Mouse (Mus musculus): ENCODE results near the gene Exoc3l2. TPM values are rescaled to one million over a fixed set of nuclear protein-coding genes. Genes with fewer than 3 reads are reported as not detected.
A peak's percentile ranks its signal among the peaks of the same experiment; 100 is the strongest.

Gene Exoc3l2
- under 1 TPM; 0.40 to 0.74 TPM for total RNA-seq (2021)
- long read RNA-seq, experiment 1, partial matches to known transcripts: 3 of 3 reads
- long read RNA-seq, experiment 1, other reads (novel, unspliced or antisense): 0 of 3 reads
- long read RNA-seq, experiment 2: 0 reads

DNA sequence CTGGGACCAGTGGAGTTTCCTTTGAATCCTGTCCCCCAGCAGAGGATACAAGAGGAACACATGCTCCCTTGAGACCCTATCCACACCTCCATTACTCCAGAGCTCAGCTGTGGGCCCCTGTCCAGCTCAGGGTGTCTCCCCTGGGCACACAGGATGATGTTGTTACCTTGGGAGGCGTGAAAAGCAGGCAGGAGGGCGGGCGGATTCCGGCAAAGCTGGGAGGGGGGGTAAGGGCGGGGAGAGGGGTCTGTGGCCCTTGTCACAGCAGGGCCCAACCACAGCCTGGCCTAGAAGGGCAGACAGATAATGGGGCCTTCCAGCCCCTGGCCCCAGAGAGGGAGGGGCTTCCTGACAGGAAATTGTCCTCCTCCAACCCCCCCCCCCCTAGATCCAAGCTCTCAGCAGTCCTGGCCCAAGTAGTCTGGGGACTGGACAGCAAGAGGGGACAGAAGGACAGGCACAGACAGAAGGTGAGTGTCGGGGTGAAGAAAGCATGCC, at the start of gene Exoc3l2:
TSS of gene Exoc3l2 (plus strand) at position 448 of the 498 bp plus-strand sequence.
- no peak for DNase-seq (ENCODE audit: low spot score in 2 of 2)

DNA sequence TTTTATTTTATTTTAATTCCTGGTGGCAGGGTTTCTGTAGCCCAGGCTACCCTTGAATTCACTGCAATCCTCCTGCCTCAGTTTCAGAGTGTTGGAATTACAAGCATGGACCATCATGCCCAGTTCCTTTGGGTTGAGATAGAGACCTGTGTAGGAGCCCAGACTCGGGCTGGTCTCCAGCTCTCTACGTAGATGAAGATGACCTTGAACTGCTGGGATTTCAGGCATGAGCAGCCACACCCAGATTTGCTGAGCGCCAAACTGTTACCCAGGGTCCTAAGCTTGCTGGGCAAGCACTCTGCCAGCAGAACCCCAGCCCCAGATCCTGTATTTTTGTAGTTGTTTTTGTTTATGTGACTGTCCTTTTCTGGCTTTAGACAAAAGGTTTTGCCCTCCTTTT, 49.6 kb upstream of the Exoc3l2 start:
- no peak for DNase-seq (ENCODE audit: low spot score in 2 of 2)

GRCm38 (mm10) chr7:19416590-19416989, 46.5 kb upstream of the Exoc3l2 start:
- no peak for DNase-seq (ENCODE audit: low spot score in 2 of 2)

DNA sequence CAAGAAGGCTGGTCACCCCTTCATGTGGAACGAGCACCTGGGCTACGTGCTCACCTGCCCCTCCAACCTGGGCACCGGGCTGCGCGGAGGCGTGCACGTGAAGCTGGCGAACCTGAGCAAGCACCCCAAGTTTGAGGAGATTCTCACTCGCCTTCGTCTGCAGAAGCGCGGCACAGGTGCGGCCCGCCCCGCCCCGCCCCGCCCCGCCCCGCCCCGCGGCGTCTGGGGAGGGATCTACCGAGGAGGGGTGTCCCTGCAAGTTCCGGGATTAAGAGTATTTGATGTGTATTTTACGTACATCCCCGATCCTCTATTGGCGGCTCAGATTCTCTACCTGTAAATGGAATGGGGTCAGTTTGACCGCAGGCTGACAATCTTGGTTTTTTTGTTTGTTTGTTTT, 43.0 kb upstream of the Exoc3l2 start:
- no peak for DNase-seq (ENCODE audit: low spot score in 2 of 2)

DNA sequence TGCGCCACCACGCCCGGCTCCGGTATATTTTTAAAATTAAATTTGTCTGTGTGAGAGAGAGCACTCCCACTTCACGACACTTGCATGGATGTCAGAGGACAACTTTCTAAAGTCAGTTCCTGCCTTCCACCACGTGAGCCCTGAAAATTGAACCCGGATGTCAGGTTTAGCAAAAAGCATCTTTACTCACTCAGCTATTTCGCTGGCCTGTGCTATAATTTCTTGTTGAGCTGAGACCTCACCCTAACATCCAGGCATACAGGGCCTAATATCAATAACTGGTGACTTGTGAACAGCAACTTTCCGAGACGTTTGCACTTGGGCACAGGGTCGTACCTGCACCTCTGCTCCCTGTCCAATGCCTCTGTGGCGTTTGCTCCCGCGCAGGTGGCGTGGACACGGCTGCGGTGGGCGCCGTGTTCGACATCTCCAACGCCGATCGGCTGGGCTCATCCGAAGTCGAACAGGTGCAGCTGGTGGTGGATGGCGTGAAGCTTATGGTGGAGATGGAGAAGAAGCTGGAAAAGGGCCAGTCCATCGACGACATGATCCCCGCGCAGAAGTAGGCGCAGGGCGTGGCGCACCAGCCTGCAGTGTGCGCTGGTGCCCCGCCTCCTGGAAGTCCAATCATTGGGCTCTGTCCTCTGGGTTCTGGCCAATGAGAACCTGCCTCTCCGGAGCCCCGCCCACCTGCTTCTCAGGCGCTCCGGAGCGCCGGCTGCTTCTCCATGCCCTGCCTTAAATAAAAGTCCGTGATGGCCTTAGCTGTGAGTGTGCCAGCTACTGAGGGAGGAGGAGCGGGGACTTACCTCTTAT, 42.1 kb upstream of the Exoc3l2 start:
- DNase-seq (ENCODE audit: low spot score in 2 of 2): peak; percentile 85 to 92

GRCm38 (mm10) chr7:19423083-19423482, 40.0 kb upstream of the Exoc3l2 start:
- DNase-seq (ENCODE audit: low spot score in 2 of 2): no peak

DNA sequence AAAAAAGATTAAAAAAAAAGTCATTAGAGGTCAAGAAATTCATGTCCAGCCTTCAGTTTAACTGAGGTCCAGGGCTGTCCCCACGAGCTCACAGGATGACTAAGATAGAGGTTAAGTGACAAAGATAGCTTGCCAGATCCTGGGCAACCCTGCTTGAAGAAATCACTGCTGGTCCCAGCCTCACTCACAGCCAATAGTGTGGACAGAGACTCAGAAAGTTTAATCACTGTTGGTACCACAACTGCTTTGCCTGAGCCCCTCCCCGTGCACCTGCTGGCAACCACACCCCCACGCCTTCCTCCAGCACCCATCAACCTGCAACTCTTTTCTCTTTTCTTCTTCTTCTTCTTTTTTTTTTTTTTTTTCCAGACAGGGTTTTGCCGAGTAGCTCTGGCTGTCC, 39.1 kb upstream of the Exoc3l2 start:
- DNase-seq (ENCODE audit: low spot score in 2 of 2): no peak

- DNase-seq (ENCODE audit: low spot score in 2 of 2): peak; percentile 53 to 72
Observed at GRCm38 (mm10) chr7:19426349-19426748, 36.8 kb upstream of the Exoc3l2 start.

- DNase-seq (ENCODE audit: low spot score in 2 of 2): no peak
Observed at GRCm38 (mm10) chr7:19426888-19427287, 36.2 kb upstream of the Exoc3l2 start.

GRCm38 (mm10) chr7:19427999-19428650, 35.0 kb upstream of the Exoc3l2 start:
- no peak for DNase-seq (ENCODE audit: low spot score in 2 of 2)

DNA sequence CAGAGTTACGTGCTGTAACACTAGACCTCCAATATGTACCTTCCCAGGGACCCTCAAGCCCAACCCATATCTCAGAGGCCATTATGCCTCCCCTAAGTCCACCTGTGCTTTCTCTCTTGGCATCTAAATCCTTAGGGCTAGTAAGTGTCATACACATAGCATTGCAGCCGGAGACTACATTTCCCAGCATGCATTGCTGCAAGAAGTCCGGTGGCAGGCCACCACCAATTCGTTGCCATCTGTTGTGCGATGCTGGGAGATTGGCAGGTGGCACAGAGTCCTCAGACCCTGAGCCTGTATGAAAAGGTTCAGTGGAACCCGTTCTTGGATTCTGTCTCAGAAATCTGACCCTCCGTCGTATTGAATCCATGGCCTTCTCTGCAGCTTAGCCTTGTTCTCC, 33.4 kb upstream of the Exoc3l2 start:
- no peak for DNase-seq (ENCODE audit: low spot score in 2 of 2)

GRCm38 (mm10) chr7:19430402-19430801, 32.7 kb upstream of the Exoc3l2 start:
- no peak for DNase-seq (ENCODE audit: low spot score in 2 of 2)

DNA sequence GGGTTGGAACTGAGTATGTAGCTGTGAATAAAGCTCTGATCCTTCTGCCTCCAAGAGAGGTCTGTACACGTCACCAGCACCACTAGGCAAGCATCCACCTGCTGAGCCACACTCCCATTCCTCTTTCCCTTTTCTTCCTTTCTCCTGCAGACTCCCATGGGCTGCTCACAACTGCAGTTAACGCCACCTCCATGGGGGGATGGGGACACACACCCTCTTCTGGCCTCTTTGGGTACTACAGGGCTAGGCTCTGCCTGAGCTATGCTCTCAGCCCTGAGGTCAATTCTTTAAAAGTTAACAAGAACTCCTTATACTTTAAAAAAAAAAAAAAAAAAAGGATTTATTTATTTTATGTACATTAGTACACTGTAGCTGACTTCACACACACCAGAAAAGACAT, 30.7 kb upstream of the Exoc3l2 start:
- no peak for DNase-seq (ENCODE audit: low spot score in 2 of 2)

DNA sequence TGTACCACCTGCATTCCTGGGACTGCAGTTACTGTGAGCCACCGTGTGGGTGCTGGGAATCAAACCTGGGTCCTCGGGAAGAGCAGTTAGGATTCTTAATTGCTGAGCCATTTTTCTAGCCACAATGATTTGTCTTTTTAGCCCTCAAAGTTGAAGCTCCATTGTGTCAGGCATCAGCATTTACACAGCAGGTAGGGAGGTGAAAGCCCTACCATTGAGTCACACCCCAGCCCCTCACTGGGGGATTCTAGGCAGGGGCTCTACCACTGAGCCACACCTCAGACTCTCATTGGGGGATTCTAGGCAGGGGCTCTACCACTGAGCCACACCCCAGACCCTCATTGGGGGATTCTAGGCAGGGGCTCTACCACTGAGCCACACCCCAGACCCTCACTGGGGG, 26.9 kb upstream of the Exoc3l2 start:
- DNase-seq (ENCODE audit: low spot score in 2 of 2): no peak

GRCm38 (mm10) chr7:19437048-19437447, 26.1 kb upstream of the Exoc3l2 start:
- no peak for DNase-seq (ENCODE audit: low spot score in 2 of 2)

DNA sequence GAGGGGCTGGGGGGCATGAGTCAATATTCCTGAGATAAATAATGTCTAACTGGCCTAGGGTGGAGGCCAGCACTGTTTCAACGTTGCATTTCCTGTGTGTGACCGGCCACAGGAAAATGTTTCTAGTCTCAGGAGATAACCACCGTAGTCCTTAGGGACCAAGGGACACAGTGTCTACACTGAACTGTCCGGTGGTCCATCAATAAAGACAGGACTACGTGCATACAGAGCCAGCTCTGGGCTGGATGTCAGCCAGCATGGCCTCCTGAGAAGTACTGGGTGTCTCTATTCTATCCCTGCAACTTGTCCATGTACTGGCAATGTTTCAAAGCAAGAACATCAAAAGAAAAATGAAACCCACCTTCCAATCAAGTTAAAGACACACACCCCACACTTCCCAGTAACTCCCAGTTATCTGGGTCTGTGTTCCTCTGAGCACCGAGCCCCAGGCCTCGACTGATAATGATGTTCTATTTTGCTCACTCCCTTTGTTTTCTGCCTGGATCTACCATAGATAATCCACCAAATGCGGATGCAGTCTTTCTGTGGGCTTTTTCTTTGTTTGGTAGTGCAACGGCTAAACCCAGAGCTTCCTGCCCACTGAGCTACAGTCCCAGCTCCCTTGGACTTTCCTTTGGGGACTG, 21.6 kb upstream of the Exoc3l2 start:
- DNase-seq (ENCODE audit: low spot score in 2 of 2): no peak

DNA sequence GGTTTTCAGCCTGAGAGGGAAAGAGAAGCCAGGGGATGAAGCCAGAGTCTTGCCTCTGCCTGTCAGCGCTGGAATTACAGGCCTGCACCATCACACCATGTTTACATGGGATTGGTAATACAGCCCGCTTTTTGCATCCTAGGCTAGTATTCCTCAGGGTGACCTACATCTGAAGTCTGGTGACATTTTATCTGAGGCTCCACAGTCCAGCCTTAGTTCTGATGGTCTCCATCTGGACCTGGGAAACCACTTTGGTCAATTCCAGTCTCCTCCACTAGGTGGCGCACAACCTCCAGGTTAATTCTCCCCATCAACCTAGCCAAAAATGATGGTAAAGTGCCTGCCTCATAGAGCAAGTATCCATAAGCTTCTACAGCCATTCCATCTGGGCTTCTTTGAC, 19.8 kb upstream of the Exoc3l2 start:
- DNase-seq (ENCODE audit: low spot score in 2 of 2): peak; percentile 81 to 93

GRCm38 (mm10) chr7:19444801-19445200, 18.3 kb upstream of the Exoc3l2 start:
- DNase-seq (ENCODE audit: low spot score in 2 of 2): no peak

DNA sequence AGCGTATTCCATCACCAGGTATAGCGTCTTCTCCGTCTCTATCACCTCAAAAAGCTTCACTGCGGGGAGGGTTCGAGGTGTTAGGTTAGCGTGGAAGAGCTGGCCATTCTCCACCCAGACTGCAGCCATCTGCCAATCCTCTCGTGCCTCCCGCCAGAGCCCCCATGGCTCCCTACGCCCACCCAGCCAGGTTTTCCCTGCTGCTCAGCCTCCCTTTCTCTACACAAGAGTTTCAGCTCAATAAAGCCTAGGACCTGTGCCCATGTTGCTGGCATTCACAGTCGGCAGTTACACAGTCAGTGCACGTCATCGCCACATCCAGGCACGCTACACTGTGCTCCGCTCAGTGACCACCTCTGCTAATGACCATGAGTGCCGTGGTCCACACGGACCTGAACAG, 15.4 kb upstream of the Exoc3l2 start:
- DNase-seq (ENCODE audit: low spot score in 2 of 2): no peak

DNA sequence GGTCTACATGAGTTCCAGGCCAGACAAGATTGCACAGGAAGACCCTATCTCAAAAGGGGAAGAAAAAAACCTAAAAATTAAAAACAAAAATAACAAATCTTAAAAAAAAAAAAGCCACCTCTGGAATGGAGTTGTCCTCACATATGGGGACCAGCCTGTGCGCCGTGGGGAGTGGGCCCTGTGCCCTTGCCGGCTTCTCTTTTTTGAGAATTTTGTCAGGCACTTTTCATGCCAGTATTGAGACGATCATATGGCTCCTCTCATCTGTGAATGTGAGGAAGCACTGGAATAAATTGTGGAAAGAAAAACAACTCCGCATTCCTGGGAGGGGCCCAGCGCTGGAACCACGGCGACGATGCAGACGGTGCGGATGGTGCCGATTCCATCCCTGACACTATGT, 14.0 kb upstream of the Exoc3l2 start:
- no peak for DNase-seq (ENCODE audit: low spot score in 2 of 2)

GRCm38 (mm10) chr7:19455186-19455585, 7.9 kb upstream of the Exoc3l2 start:
- no peak for DNase-seq (ENCODE audit: low spot score in 2 of 2)
